Mouse (Mus musculus): Measurements from ENCODE around the gene Napsa. TPM values are rescaled to one million over a fixed set of nuclear protein-coding genes. Genes with fewer than 3 reads are reported as not detected.
A peak's percentile ranks its signal among the peaks of the same experiment; 100 is the strongest.

Napsa gene
- total RNA-seq, 2 experiments from 2014 or later: 121 to 219 TPM

DNA sequence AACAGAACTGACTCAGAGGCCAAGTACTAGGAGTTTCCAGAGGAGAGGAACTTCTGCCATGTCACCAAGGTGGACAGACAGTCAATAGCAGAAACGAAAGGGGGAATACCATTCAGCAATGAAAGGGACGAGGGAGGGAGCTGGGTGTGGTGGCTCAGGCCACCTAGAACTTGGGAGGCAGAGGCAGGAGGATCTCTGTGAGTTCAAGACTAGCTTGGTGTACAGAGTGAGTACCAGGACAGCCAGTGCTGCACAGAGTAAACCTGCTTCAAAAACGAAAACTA lies 52.3 kb downstream of the Napsa start:
- no peak for ATAC-seq (replicated peaks; ENCODE audit: poor library complexity)

DNA sequence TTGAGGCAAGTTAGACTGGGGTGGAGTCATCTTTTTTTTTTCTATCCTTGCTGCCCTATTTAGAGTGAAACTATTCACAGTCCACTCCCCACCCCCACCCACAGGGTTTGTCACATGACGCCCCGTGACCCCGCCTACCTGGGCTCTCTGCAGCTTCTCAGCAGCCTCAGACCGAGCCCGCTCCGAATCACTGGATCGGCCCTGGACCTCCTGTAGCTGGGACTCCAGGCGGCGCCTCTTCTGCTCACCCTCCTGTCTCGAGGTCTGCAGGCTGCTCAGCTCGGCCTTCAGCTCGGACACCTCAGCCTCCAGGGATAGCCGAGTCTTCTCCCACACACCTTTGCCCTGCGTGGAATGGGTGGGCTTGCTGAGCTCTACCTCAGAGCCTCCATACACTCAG lies 52.6 kb downstream of the Napsa start:
- ATAC-seq (replicated peaks; ENCODE audit: poor library complexity): no peak

DNA sequence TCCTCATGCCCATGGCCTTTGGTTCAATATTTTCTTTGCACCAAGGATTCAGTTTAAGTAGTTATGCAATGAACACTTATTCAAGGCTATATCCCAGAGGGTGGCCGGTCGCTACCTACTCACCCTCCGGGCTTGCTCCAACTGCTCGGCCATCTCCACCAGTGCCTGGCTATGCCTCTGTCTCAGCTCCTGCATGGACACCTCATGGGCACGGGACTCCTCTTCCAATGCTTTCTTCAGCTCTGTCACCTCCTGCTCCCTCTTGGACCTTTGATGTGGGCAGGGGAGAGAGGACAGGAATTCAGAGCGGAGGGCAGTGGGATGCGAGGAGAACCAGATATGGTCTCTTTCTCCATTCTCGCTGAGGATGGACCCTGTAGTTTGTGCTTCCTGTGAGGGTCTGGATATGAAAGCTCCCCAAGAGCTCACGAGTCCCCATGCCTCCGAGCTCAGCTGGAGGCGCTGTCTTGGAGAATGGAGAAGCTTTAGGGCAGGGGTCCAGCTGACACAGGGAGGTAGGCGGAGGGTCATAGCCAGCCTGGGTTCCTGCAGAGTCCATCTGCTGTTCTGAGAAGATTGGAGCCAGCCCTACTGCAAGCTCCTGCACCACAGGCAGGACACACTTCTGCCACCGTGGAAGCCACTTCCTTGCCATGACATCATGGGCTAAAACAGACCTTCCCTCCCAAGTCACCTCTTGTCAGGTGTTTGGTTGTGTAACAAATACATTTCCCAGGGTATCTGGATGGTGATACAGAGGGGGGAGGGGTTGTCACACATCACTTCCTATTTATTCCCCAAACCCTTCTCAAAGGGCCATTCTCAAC lies 53.3 kb downstream of the Napsa start:
- no peak for ATAC-seq (replicated peaks; ENCODE audit: poor library complexity)

DNA sequence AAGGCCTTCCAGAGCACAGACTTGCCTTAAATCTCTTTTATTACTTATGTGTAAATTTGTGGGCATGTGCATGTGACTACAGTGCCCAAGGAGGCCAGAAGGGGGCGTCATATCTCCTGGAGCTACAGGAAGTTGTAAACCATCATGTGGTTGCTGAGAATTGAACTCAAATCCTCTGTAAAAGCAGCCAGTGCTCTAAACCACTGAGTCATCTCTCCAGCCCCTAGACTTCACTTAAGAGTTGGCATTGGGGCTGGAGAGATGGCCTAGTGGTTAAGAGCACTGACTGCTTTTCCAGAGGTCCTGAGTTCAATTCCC lies 53.8 kb downstream of the Napsa start:
- ATAC-seq (replicated peaks; ENCODE audit: poor library complexity): no peak

DNA sequence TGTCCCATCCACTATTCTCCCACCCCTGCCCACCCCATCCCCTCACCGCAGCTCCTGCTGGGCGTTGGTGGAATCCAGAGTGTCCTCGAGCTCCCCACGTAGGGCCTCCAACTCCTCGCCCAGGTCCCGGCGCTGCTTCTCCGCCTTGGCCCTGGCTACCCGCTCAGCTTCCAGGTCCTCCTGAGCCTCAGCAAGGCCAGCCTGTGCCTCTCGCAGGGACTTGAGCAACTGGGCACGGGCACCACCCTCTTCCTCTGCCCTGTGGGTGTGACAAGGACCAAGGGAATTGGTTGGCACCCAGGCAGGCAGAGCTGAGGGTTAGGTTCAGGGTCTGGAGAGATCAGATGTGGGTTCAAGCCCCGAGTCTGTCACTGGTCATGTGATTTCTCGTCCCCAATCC lies 54.8 kb downstream of the Napsa start:
- no peak for ATAC-seq (replicated peaks; ENCODE audit: poor library complexity)

DNA sequence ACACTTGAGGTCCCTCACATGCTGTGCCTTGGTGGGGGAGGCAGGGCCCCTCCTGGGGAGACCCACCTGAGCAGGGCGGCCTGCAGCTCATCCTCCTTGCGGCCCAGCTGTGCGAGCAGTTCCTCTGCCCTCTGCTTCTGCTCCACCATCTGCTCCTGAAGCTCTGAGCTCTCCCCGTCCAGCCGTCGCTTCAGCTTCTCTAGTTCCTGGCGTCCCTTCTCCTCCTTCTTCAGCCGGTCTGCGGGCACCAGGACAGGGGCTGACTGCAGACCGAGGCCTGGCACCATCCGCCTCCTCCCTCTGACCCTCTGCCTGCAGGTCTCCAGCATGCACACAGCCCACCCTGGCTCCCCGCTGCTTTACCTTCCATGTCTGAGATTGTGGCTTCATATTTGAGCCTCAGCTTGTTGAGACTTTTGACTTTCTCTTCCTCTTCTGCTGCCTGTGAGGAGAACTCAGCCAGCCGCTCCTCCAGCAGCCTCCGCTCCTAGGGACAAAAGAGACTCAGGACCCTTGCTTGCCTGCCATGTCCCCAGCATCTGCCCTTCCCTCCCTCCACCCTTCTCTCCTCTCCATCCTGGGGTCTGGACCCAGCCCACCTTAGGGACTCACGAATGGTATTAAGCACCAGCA lies 56.3 kb downstream of the Napsa start:
- ATAC-seq (replicated peaks; ENCODE audit: poor library complexity): no peak

DNA sequence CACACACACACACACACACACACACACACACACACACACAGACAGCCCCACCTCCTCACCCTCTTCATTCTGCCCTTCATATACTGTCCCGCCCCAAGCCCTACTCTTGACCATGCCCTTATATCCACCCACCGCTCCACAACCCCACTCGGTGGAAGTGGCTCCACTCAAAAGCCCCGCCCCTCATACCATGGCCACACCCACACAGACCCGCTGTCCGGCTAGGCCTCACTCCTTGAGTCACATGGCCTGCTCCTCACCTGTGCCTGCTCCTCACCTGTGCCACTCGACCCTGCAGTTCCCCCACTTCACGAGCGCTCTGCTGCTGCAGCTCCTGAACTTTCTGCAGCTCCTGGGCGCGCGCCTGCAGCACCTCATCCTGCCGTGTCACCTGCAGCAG lies 58.3 kb downstream of the Napsa start:
- no peak for ATAC-seq (replicated peaks; ENCODE audit: poor library complexity)

DNA sequence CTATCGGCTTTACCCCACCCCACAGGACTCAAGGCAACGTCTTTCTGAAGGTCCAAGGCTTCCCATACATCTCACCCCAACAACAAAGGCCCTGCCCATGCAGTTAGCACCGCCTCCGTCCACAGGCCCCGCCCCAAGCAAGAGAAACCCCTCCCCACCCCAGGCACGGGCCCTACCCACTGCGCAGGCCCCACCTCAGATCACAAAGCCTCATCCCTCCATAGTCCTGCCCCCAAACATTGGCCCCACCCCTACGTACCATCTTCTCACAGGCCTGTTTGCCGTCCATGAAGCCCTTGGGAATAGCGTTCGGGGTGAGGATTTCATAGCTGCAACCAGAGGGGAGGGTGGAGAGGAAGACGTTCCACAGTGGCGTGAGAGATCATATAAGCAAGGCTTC lies 60.5 kb downstream of the Napsa start:
- no peak for ATAC-seq (replicated peaks; ENCODE audit: poor library complexity)

DNA sequence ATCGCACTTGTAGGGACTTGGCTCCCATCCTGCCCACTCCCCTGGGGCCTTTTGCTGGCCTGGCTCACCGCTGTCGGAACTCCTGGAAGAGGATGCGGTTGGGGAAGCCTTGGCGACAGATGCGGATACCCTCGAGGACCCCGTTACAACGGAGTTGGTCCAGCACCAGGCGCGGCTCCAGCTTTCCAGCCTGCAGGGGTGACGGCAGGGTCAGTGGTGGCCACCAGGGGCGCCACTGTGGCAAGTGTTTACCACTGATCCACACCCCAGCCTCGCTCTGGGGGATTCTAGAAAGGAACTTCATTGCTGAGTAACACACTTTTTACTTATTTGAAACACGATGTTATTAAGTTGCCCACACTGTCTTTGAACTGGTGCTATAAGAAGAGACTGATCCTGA lies 61.2 kb downstream of the Napsa start:
- peak; percentile 64 for ATAC-seq (replicated peaks; ENCODE audit: poor library complexity)

Other genes starting within 250 kb of the Napsa start
- 0.22 and 0.24 TPM in 2 replicates for gene Syt3, start 188.3 kb upstream of the Napsa start, total RNA-seq (2015)
- 0.12 and 0.14 TPM in 2 replicates for gene Syt3, start 188.3 kb upstream of the Napsa start, total RNA-seq (2017)
- gene 1700008O03Rik, start 186.6 kb upstream of the Napsa start, total RNA-seq (2015): 0.44 and 1.5 TPM in 2 replicates
- gene 1700008O03Rik, start 186.6 kb upstream of the Napsa start, total RNA-seq (2017): 1.8 and 2.2 TPM in 2 replicates
- not detected in 2 replicates for gene Lrrc4b, start 143.4 kb upstream of the Napsa start, total RNA-seq (2015)
- not detected in 2 replicates for gene Lrrc4b, start 143.4 kb upstream of the Napsa start, total RNA-seq (2017)
- gene Aspdh, start 107.0 kb upstream of the Napsa start, total RNA-seq (2015): not detected in 2 replicates
- not detected in 2 replicates for gene Aspdh, start 107.0 kb upstream of the Napsa start, total RNA-seq (2017)
- gene Josd2, start 104.4 kb upstream of the Napsa start, total RNA-seq (2015): 27.5 and 35.2 TPM in 2 replicates
- 17.4 and 22.6 TPM in 2 replicates for gene Josd2, start 104.4 kb upstream of the Napsa start, total RNA-seq (2017)
- 60.6 and 62.7 TPM in 2 replicates for gene Emc10, start 75.9 kb upstream of the Napsa start, total RNA-seq (2015)
- 30.4 and 38.3 TPM in 2 replicates for gene Emc10, start 75.9 kb upstream of the Napsa start, total RNA-seq (2017)
- 1.2 and 2.5 TPM in 2 replicates for gene Fam71e1, start 75.8 kb upstream of the Napsa start, total RNA-seq (2015)
- 0.30 and 1.7 TPM in 2 replicates for gene Fam71e1, start 75.8 kb upstream of the Napsa start, total RNA-seq (2017)
- not detected in 2 replicates for gene Mybpc2, start 47.7 kb upstream of the Napsa start, total RNA-seq (2015)
- gene Mybpc2, start 47.7 kb upstream of the Napsa start, total RNA-seq (2017): not detected in 2 replicates
- 0.20 TPM in 1 of 2 replicates, not detected in the other for gene Spib, start 40.3 kb upstream of the Napsa start, total RNA-seq (2015)
- gene Spib, start 40.3 kb upstream of the Napsa start, total RNA-seq (2017): 0.04 TPM in 1 of 2 replicates, not detected in the other
- gene Pold1, start 23.5 kb upstream of the Napsa start, total RNA-seq (2015): 51.4 and 70.3 TPM in 2 replicates
- 64.4 and 77.2 TPM in 2 replicates for gene Pold1, start 23.5 kb upstream of the Napsa start, total RNA-seq (2017)
- 39.4 and 43.7 TPM in 2 replicates for gene Nr1h2, start 18.4 kb upstream of the Napsa start, total RNA-seq (2015)
- gene Nr1h2, start 18.4 kb upstream of the Napsa start, total RNA-seq (2017): 42.6 and 45.7 TPM in 2 replicates
- gene Kcnc3, start 18.3 kb downstream of the Napsa start, total RNA-seq (2015): 0.25 and 0.66 TPM in 2 replicates
- gene Kcnc3, start 18.3 kb downstream of the Napsa start, total RNA-seq (2017): 0.04 TPM in 1 of 2 replicates, not detected in the other
- not detected in 2 replicates for gene Myh14, start 98.5 kb downstream of the Napsa start, total RNA-seq (2015)
- not detected in 2 replicates for gene Myh14, start 98.5 kb downstream of the Napsa start, total RNA-seq (2017)
- gene Izumo2, start 136.4 kb downstream of the Napsa start, total RNA-seq (2015): not detected in 2 replicates
- gene Izumo2, start 136.4 kb downstream of the Napsa start, total RNA-seq (2017): not detected in 2 replicates
- 37.1 and 37.4 TPM in 2 replicates for gene Vrk3, start 176.0 kb downstream of the Napsa start, total RNA-seq (2015)
- gene Vrk3, start 176.0 kb downstream of the Napsa start, total RNA-seq (2017): 36.0 and 51.4 TPM in 2 replicates
- 1.2 and 1.5 TPM in 2 replicates for gene Zfp473, start 178.7 kb downstream of the Napsa start, total RNA-seq (2015)
- 1.0 and 2.6 TPM in 2 replicates for gene Zfp473, start 178.7 kb downstream of the Napsa start, total RNA-seq (2017)
- gene Nup62, start 243.7 kb downstream of the Napsa start, total RNA-seq (2015): 39.8 and 47.3 TPM in 2 replicates
- 126 and 140 TPM in 2 replicates for gene Nup62, start 243.7 kb downstream of the Napsa start, total RNA-seq (2017)
- 0.17 and 1.0 TPM in 2 replicates for gene Il4i1, start 244.0 kb downstream of the Napsa start, total RNA-seq (2015)
- 0.17 and 0.25 TPM in 2 replicates for gene Il4i1, start 244.0 kb downstream of the Napsa start, total RNA-seq (2017)
- gene Atf5, start 244.3 kb downstream of the Napsa start, total RNA-seq (2015): 4.0 and 4.8 TPM in 2 replicates
- gene Atf5, start 244.3 kb downstream of the Napsa start, total RNA-seq (2017): 1.5 and 1.9 TPM in 2 replicates